Mouse (Mus musculus) granulocyte monocyte progenitor cell, adult 5-6 weeks (primary cell): ENCODE data around the gene Psen2. TPM values are rescaled to one million over a fixed set of nuclear protein-coding genes. Genes with fewer than 3 reads are reported as not detected.

Source experiments
- ATAC-seq: replicated peaks from 2 replicates; pipeline ENCODE4 v1.8.0; 2016; ENCODE audit warnings: mild to moderate bottlenecking, moderate TSS enrichment, inconsistent platforms; ENCODE audit not compliant: poor library complexity, severe bottlenecking
- total RNA-seq, 2 experiments: library from RNA; stranded (forward) in 1 of 2; stranded (reverse) in 1 of 2; fragments of 200-712, 200-1000 nt in 1 of 2; fragments of >200 nt in 1 of 2; fragmentation: Nextera tagmentation in 1 of 2; gene quantifications; 2 replicates each; pipeline ENCODE4 v1.2.3; 2014 to 2017

Gene Psen2
- total RNA-seq, 2 experiments from 2014 or later = 24.5 to 25.5 TPM

DNA sequence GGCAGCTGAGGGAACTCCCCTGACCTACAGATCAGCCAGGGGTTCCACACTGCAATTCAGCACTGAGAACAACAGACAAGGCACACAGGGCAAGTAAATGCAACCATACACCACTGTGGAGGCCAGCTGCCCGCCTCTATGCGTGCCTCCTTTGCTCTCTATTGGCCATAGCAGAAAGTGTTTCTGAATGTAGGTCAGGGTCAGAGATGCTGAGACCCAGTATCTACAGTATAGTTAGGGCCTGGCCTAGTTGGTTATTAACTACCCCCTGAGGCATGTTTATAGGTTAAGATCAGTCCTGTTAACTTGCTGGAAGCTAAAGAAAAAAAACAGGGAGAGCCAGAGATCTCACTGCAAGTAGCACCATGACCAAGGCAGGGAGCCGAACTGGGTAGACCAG, 80.5 kb downstream of the Psen2 start:
- ATAC-seq = no peak

- ATAC-seq = no peak
Measured at GRCm38 (mm10) chr1:180181966-180182319, 81.3 kb downstream of the Psen2 start.

GRCm38 (mm10) chr1:180181304-180181965, 81.8 kb downstream of the Psen2 start:
- ATAC-seq = no peak

- no peak for ATAC-seq
Measured at GRCm38 (mm10) chr1:180179840-180180239, 83.4 kb downstream of the Psen2 start.

DNA sequence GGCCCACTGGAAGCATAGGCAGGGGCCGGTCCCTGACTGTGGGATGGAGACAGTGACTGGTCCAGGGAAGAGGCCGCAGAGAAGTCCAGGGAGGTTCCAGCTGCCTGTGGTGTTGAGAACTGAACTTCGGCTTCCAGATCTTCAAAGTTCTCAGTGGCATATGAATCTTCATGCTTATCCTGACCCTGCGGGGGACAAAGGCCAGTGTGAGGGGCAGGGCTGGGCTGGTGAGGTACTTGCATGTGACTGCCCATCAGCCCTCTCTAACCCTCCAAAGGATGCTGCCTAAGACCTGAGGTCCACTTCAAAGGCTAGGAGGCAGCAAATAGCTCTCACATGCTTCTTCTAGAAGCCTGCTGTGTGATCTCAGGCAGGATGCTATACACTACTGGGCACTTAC, 84.1 kb downstream of the Psen2 start:
- no peak for ATAC-seq

DNA sequence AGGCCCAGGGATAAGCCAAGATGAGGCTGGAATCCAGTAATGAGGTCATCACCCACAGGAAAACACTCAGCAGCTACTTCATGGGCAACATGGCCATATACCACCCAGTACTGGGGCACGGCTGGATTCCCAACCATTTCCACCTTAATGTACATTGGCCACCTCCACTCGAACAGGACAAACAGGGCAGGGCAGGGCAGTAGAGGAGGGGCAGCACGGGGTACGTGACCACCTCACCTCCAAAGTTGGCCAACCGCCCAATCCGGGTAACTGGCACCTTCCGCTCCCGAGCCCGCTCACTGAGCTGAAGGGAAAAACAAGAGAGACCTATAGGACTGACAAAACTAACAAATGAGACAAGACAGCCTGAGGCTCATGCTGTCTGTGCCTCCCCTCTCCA, 84.9 kb downstream of the Psen2 start:
- no peak for ATAC-seq

Other genes with a start within 250 kb of the Psen2 start
- gene Coq8a, start 63.8 kb downstream of the Psen2 start, total RNA-seq (2014; fragmentation: Nextera tagmentation) = 3.2 and 6.9 TPM in 2 replicates
- 9.1 and 11.3 TPM in 2 replicates for gene Coq8a, start 63.8 kb downstream of the Psen2 start, total RNA-seq (2017)
- gene Itpkb, start 67.0 kb upstream of the Psen2 start, total RNA-seq (2014; fragmentation: Nextera tagmentation) = 18.7 and 19.6 TPM in 2 replicates
- 9.6 and 13.3 TPM in 2 replicates for gene Itpkb, start 67.0 kb upstream of the Psen2 start, total RNA-seq (2017)
- not detected in 2 replicates for gene Stum, start 220.1 kb upstream of the Psen2 start, total RNA-seq (2014; fragmentation: Nextera tagmentation)
- not detected in 2 replicates for gene Stum, start 220.1 kb upstream of the Psen2 start, total RNA-seq (2017)